Mouse (Mus musculus): ENCODE data around the gene 2310033P09Rik. TPM values are rescaled to one million over a fixed set of nuclear protein-coding genes. Genes with fewer than 3 reads are reported as not detected.

The 2310033P09Rik gene
- total and polyA plus RNA-seq, 2 experiments, result 2.6 to 9.2 TPM

DNA sequence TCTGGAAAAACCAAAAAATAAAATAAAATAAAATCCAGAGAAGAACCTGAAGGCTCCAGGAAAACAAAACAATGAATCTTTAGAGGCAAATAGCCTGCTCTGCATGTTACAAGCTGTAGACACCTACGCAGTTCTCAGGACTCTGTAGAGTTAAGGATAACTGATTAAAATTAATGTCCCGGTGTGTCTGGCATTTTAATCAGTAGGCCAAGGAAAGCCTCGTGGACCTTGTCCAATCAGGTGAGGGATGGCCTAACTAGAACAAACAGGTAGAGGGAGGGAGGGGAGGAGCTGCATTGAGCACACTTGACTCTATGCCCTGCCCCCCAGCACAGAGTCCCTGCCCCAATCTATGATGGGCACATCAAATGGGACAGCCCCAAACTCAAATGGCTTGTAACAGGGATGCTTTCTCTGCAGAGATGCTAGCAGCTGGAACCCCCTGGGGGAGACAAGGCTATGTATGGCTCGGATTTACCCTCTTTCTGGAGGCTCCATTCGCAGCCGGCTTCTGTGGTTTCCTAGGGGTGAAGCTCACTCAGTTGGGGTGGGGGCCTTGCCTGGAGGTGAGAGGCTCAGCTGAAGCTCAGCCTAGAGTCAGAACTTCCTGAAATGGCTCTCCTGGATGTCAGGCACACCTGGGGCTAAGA lies 33.8 kb upstream of the 2310033P09Rik start:
- no peak for DNase-seq (ENCODE audit: extremely low read depth, low read depth, low spot score)

DNA sequence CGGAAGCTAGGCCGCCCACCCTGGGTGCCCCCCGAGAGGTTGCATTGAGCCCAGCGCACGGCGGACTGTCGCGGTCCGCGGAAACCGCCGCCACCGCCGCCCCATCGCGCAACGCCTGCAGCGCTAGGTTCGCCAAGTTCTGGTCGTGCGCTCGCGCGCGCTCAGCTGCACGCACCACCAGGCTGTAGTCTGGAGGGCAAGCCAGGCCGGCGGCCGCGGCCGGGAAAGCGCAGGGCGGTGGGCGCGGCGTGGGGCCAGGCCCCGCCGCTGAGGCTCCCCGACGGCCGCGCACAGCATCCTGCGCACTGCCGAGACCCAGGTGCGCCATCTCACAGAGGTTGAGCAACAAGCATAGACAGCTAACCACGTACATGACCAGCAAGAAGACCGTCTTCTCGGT lies 31.6 kb upstream of the 2310033P09Rik start:
- no peaks in the 10 kb centered on the region for H3K4me1 ChIP-seq (ENCODE audit: control insufficient read depth, insufficient read depth, low read length)
- H3K36me3 ChIP-seq (ENCODE audit: control insufficient read depth, insufficient read depth, low read length), result no peaks in the 10 kb centered on the region
- no peak for DNase-seq (ENCODE audit: extremely low read depth, low read depth, low spot score)
- no peaks in the 10 kb centered on the region for H3K79me2 ChIP-seq (ENCODE audit: control insufficient read depth, insufficient read depth, low read length)
- H3K4me3 ChIP-seq (ENCODE audit: insufficient read depth, low read depth, low read length), result no peak overlapping the region
- no peak overlapping the region for H3K9ac ChIP-seq (ENCODE audit: low read depth, low read length)
- WGBS, result 8% methylated on average over 48 of the region's 48 CpGs
- TF ChIP-seq CTCF (IDR thresholded peaks at IDR 0.05; ENCODE audit: low read depth, low read length), result no peak
- TF ChIP-seq POLR2A (IDR thresholded peaks at IDR 0.05; ENCODE audit: extremely low read depth, insufficient read depth, low read length), result no peak
- no peak overlapping the region for H3K27ac ChIP-seq (replicated peaks; ENCODE audit: insufficient read depth, low read depth, low read length)
- H3K27me3 ChIP-seq (ENCODE audit: control insufficient read depth, insufficient read depth, low read length), result peaks cover 13% of the 10 kb centered on the region

More for the DNA sequence above, 33.8 kb upstream of the 2310033P09Rik start:
- Histone ChIP-seq H3K27ac (replicated peaks; ENCODE audit: insufficient read depth, low read depth, low read length) (no peak overlapping the region), H3K4me1 (ENCODE audit: control insufficient read depth, insufficient read depth, low read length) (no peaks in the 10 kb centered on the region), H3K79me2 (ENCODE audit: control insufficient read depth, insufficient read depth, low read length) (no peaks in the 10 kb centered on the region), H3K27me3 (ENCODE audit: control insufficient read depth, insufficient read depth, low read length) (peaks cover 13% of the 10 kb centered on the region), H3K36me3 (ENCODE audit: control insufficient read depth, insufficient read depth, low read length) (no peaks in the 10 kb centered on the region), H3K4me3 (ENCODE audit: insufficient read depth, low read depth, low read length) (no peak overlapping the region), H3K9ac (ENCODE audit: low read depth, low read length) (no peak overlapping the region)
- TF ChIP-seq POLR2A (IDR thresholded peaks at IDR 0.05; ENCODE audit: extremely low read depth, insufficient read depth, low read length) (no peak), CTCF (IDR thresholded peaks at IDR 0.05; ENCODE audit: low read depth, low read length) (no peak)
- 66% methylated on average over 6 of the region's 6 CpGs for WGBS

- Histone ChIP-seq H3K4me1 (ENCODE audit: control insufficient read depth, insufficient read depth, low read length) (no peaks in the 10 kb centered on the region), H3K4me3 (ENCODE audit: insufficient read depth, low read depth, low read length) (no peak overlapping the region), H3K79me2 (ENCODE audit: control insufficient read depth, insufficient read depth, low read length) (no peaks in the 10 kb centered on the region), H3K27me3 (ENCODE audit: control insufficient read depth, insufficient read depth, low read length) (peaks cover 13% of the 10 kb centered on the region), H3K9ac (ENCODE audit: low read depth, low read length) (no peak overlapping the region), H3K36me3 (ENCODE audit: control insufficient read depth, insufficient read depth, low read length) (no peaks in the 10 kb centered on the region), H3K27ac (replicated peaks; ENCODE audit: insufficient read depth, low read depth, low read length) (no peak overlapping the region)
- TF ChIP-seq POLR2A (IDR thresholded peaks at IDR 0.05; ENCODE audit: extremely low read depth, insufficient read depth, low read length) (no peak), CTCF (IDR thresholded peaks at IDR 0.05; ENCODE audit: low read depth, low read length) (no peak)
- 20% methylated on average over 34 of the region's 34 CpGs for WGBS
- DNase-seq (ENCODE audit: extremely low read depth, low read depth, low spot score), result no peak
Measured at GRCm38 (mm10) chr11:59176921-59177320, 31.2 kb upstream of the 2310033P09Rik start.

DNA sequence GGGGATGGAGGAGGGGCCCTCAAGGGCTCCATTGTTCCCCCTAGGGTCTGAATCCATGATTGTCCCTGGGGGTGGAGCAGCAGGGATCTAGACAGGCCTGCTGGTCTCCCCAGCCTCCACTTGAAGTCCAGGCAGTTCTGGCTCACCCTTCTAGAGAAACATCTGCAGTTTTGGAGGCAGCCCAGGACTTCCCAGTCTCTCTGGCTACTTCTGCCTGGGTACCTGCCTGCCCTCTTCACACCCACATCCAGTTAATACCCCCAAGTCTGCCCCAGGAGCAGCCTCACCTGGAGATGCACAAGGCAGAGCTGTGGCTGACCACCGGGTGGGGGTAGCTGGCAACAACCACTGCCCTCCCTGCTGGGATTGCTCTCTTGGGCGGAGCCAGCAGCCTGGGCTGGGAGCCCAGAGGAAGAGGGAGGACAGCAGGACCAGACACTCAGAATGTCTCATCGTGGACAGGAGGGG lies 25.2 kb upstream of the 2310033P09Rik start, which contains the start of gene Gjc2:
Gene Gjc2 (minus strand): TSS at position 350 of the 468 bp plus-strand sequence.
- H3K4me1 ChIP-seq (ENCODE audit: control insufficient read depth, insufficient read depth, low read length), result no peaks in the 10 kb centered on the region
- no peaks in the 10 kb centered on the region for H3K27me3 ChIP-seq (ENCODE audit: control insufficient read depth, insufficient read depth, low read length)
- H3K79me2 ChIP-seq (ENCODE audit: control insufficient read depth, insufficient read depth, low read length), result no peaks in the 10 kb centered on the region
- 40% methylated on average over 3 of the region's 3 CpGs for WGBS
- H3K9ac ChIP-seq (ENCODE audit: low read depth, low read length), result no peak within 1 kb of the TSS; the same call in 1 of the 2 replicates
- peak within 1 kb of the TSS; percentile 30 for H3K27ac ChIP-seq (replicated peaks; ENCODE audit: insufficient read depth, low read depth, low read length)
- no peaks in the 10 kb centered on the region; the same call in 1 of the 2 replicates for H3K36me3 ChIP-seq (ENCODE audit: control insufficient read depth, insufficient read depth, low read length)
- peak within 1 kb of the TSS; percentile 32; the same call in 1 of the 2 replicates for H3K4me3 ChIP-seq (ENCODE audit: insufficient read depth, low read depth, low read length)
- TF ChIP-seq CTCF (IDR thresholded peaks at IDR 0.05; ENCODE audit: low read depth, low read length) (no peak), POLR2A (IDR thresholded peaks at IDR 0.05; ENCODE audit: extremely low read depth, insufficient read depth, low read length) (no peak)
- DNase-seq (ENCODE audit: extremely low read depth, low read depth, low spot score), result no peak

- Histone ChIP-seq H3K27me3 (ENCODE audit: control insufficient read depth, insufficient read depth, low read length) (no peaks in the 10 kb centered on the region), H3K4me1 (ENCODE audit: control insufficient read depth, insufficient read depth, low read length) (no peaks in the 10 kb centered on the region), H3K4me3 (ENCODE audit: insufficient read depth, low read depth, low read length) (no peak overlapping the region), H3K27ac (replicated peaks; ENCODE audit: insufficient read depth, low read depth, low read length) (peak overlapping the region; percentile 30), H3K9ac (ENCODE audit: low read depth, low read length) (no peak overlapping the region), H3K36me3 (ENCODE audit: control insufficient read depth, insufficient read depth, low read length) (no peaks in the 10 kb centered on the region; the same call in 1 of the 2 replicates), H3K79me2 (ENCODE audit: control insufficient read depth, insufficient read depth, low read length) (no peaks in the 10 kb centered on the region)
- DNase-seq (ENCODE audit: extremely low read depth, low read depth, low spot score), result no peak
- peak; percentile 77 for TF ChIP-seq CTCF (IDR thresholded peaks at IDR 0.05; ENCODE audit: low read depth, low read length)
- TF ChIP-seq POLR2A (IDR thresholded peaks at IDR 0.05; ENCODE audit: extremely low read depth, insufficient read depth, low read length), result no peak
- 48% methylated on average over 3 of the region's 3 CpGs for WGBS
Measured at GRCm38 (mm10) chr11:59183821-59184220, 24.3 kb upstream of the 2310033P09Rik start.

- Histone ChIP-seq H3K36me3 (ENCODE audit: control insufficient read depth, insufficient read depth, low read length) (no peaks in the 10 kb centered on the region; the same call in 1 of the 2 replicates), H3K79me2 (ENCODE audit: control insufficient read depth, insufficient read depth, low read length) (peaks cover 11% of the 10 kb centered on the region; the same call in 1 of the 2 replicates), H3K4me1 (ENCODE audit: control insufficient read depth, insufficient read depth, low read length) (peaks cover 2% of the 10 kb centered on the region; the same call in 1 of the 2 replicates), H3K27me3 (ENCODE audit: control insufficient read depth, insufficient read depth, low read length) (no peaks in the 10 kb centered on the region), H3K4me3 (ENCODE audit: insufficient read depth, low read depth, low read length) (no peak overlapping the region), H3K9ac (ENCODE audit: low read depth, low read length) (no peak overlapping the region), H3K27ac (replicated peaks; ENCODE audit: insufficient read depth, low read depth, low read length) (no peak overlapping the region)
- TF ChIP-seq POLR2A (IDR thresholded peaks at IDR 0.05; ENCODE audit: extremely low read depth, insufficient read depth, low read length), result no peak
- TF ChIP-seq CTCF (IDR thresholded peaks at IDR 0.05; ENCODE audit: low read depth, low read length), result no peak
- no peak for DNase-seq (ENCODE audit: extremely low read depth, low read depth, low spot score)
- WGBS, result 90% methylated on average over 5 of the region's 5 CpGs
Measured at GRCm38 (mm10) chr11:59185490-59185889, 22.6 kb upstream of the 2310033P09Rik start.

Data from liver, adult 2 months (tissue).